Mouse (Mus musculus) liver, postnatal 0 days (tissue): ENCODE measurements around the gene Kcnn3.

Source experiments
- CTCF ChIP-seq: sonication (generic); IDR thresholded peaks from 2 replicates; pipeline ENCODE4 v1.5.1; 2016; ENCODE audit warnings: antibody characterized with exemption, low read depth
- EP300 ChIP-seq: IDR thresholded peaks from 2 replicates; pipeline ENCODE4 v1.6.1; 2016; ENCODE audit warnings: antibody characterized with exemption, low read depth, mild to moderate bottlenecking

DNA sequence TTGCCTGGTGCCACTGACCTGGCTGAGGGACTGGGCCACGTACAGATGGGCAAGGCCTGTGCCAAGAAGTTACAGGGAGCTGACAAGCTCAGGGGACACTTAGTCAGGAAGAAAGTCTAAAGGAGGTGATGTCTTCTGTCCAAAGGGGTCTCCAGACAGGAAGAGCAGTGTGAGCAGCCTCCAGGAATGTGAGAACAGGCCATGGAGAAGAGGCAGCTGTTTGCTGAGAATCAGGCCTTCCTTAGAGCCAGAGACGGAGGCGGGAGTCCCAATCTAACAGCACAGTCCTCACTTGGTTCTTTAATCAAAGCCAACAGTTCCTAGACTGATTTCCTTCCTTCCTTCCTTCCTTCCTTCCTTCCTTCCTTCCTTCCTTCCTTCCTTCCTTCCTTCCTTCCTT is 109.8 kb downstream of the Kcnn3 start:
- TF ChIP-seq CTCF, result no peak
- no peak for TF ChIP-seq EP300
